Mouse (Mus musculus): ENCODE results near the gene Edc4. TPM values are rescaled to one million over a fixed set of nuclear protein-coding genes. Genes with fewer than 3 reads are reported as not detected.

Gene Edc4
- polyA plus RNA-seq, 1 experiment from 2014 or later: 50.5 TPM

- Histone ChIP-seq H3K27me3 (ENCODE audit: control insufficient read depth, insufficient read depth, low read length) (no peaks in the 10 kb centered on the region), H3K9me3 (ENCODE audit: control insufficient read depth, low read length) (no peaks in the 10 kb centered on the region), H3K4me2 (ENCODE audit: low read depth) (peak within 1 kb of the TSS; percentile 90), H3K36me3 (ENCODE audit: control insufficient read depth, insufficient read depth, low read length) (no peaks in the 10 kb centered on the region; the same call in 1 of the 2 replicates), H3K4me1 (ENCODE audit: control insufficient read depth, insufficient read depth, low read length) (peaks cover 34% of the 10 kb centered on the region), H3K27ac (ENCODE audit: low read depth, low read length) (peak within 1 kb of the TSS; percentile 86), H3K9ac (ENCODE audit: low read length) (peak within 1 kb of the TSS; percentile 96), H3K4me3 (ENCODE audit: low read depth, low read length) (peak within 1 kb of the TSS; percentile 97)
- under 1% methylated on average over 47 of the region's 59 CpGs for WGBS
- DNase-seq (ENCODE audit: low spot score) (peak; percentile 96), ATAC-seq (ENCODE audit: insufficient read depth, low FRiP score, low TSS enrichment) (peak; percentile 95)
Observed at GRCm38 (mm10) chr8:105860143-105860981, 20.3 kb upstream of the Edc4 start, which contains the start of gene Nutf2. TSS of gene Nutf2 (plus strand) at chr8:105860580.

- ATAC-seq (ENCODE audit: insufficient read depth, low FRiP score, low TSS enrichment): no peak
- peak overlapping the region; percentile 97 for H3K4me3 ChIP-seq (ENCODE audit: low read depth, low read length)
- H3K27ac ChIP-seq (ENCODE audit: low read depth, low read length): no peak overlapping the region
- H3K36me3 ChIP-seq (ENCODE audit: control insufficient read depth, insufficient read depth, low read length): peaks cover 2% of the 10 kb centered on the region; the same call in 1 of the 2 replicates
- H3K4me2 ChIP-seq (ENCODE audit: low read depth): peak overlapping the region; percentile 90
- no peaks in the 10 kb centered on the region for H3K27me3 ChIP-seq (ENCODE audit: control insufficient read depth, insufficient read depth, low read length)
- peaks cover 24% of the 10 kb centered on the region for H3K4me1 ChIP-seq (ENCODE audit: control insufficient read depth, insufficient read depth, low read length)
- 5% methylated on average over 1 of the region's 1 CpGs for WGBS
- no peak for DNase-seq (ENCODE audit: low spot score)
- H3K9ac ChIP-seq (ENCODE audit: low read length): peak overlapping the region; percentile 96
- no peaks in the 10 kb centered on the region for H3K9me3 ChIP-seq (ENCODE audit: control insufficient read depth, low read length)
Observed at GRCm38 (mm10) chr8:105861951-105862350, 18.7 kb upstream of the Edc4 start.

- H3K27ac ChIP-seq (ENCODE audit: low read depth, low read length): no peak overlapping the region
- no peaks in the 10 kb centered on the region for H3K9me3 ChIP-seq (ENCODE audit: control insufficient read depth, low read length)
- WGBS: 88% methylated on average over 6 of the region's 6 CpGs
- H3K36me3 ChIP-seq (ENCODE audit: control insufficient read depth, insufficient read depth, low read length): peaks cover 12% of the 10 kb centered on the region; the same call in 1 of the 2 replicates
- no peak overlapping the region for H3K4me2 ChIP-seq (ENCODE audit: low read depth)
- no peaks in the 10 kb centered on the region for H3K27me3 ChIP-seq (ENCODE audit: control insufficient read depth, insufficient read depth, low read length)
- no peak overlapping the region for H3K9ac ChIP-seq (ENCODE audit: low read length)
- no peak overlapping the region for H3K4me3 ChIP-seq (ENCODE audit: low read depth, low read length)
- DNase-seq (ENCODE audit: low spot score) (no peak), ATAC-seq (ENCODE audit: insufficient read depth, low FRiP score, low TSS enrichment) (no peak)
- H3K4me1 ChIP-seq (ENCODE audit: control insufficient read depth, insufficient read depth, low read length): peaks cover 10% of the 10 kb centered on the region
Observed at GRCm38 (mm10) chr8:105866364-105867029, 14.2 kb upstream of the Edc4 start.

- H3K9ac ChIP-seq (ENCODE audit: low read length): no peak overlapping the region
- no peaks in the 10 kb centered on the region for H3K27me3 ChIP-seq (ENCODE audit: control insufficient read depth, insufficient read depth, low read length)
- no peak overlapping the region for H3K27ac ChIP-seq (ENCODE audit: low read depth, low read length)
- WGBS: 90% methylated on average over 6 of the region's 6 CpGs
- ATAC-seq (ENCODE audit: insufficient read depth, low FRiP score, low TSS enrichment): no peak
- H3K36me3 ChIP-seq (ENCODE audit: control insufficient read depth, insufficient read depth, low read length): peaks cover 19% of the 10 kb centered on the region
- H3K9me3 ChIP-seq (ENCODE audit: control insufficient read depth, low read length): no peaks in the 10 kb centered on the region
- no peak overlapping the region for H3K4me3 ChIP-seq (ENCODE audit: low read depth, low read length)
- H3K4me2 ChIP-seq (ENCODE audit: low read depth): no peak overlapping the region
- H3K4me1 ChIP-seq (ENCODE audit: control insufficient read depth, insufficient read depth, low read length): no peaks in the 10 kb centered on the region
- no peak for DNase-seq (ENCODE audit: low spot score)
Observed at GRCm38 (mm10) chr8:105874301-105874700, 6.4 kb upstream of the Edc4 start.

- no peak for DNase-seq (ENCODE audit: low spot score)
- Histone ChIP-seq H3K4me3 (ENCODE audit: low read depth, low read length) (no peak overlapping the region), H3K27me3 (ENCODE audit: control insufficient read depth, insufficient read depth, low read length) (no peaks in the 10 kb centered on the region), H3K4me2 (ENCODE audit: low read depth) (no peak overlapping the region), H3K9me3 (ENCODE audit: control insufficient read depth, low read length) (no peaks in the 10 kb centered on the region), H3K36me3 (ENCODE audit: control insufficient read depth, insufficient read depth, low read length) (peaks cover 51% of the 10 kb centered on the region), H3K27ac (ENCODE audit: low read depth, low read length) (no peak overlapping the region), H3K9ac (ENCODE audit: low read length) (no peak overlapping the region), H3K4me1 (ENCODE audit: control insufficient read depth, insufficient read depth, low read length) (peaks cover 3% of the 10 kb centered on the region; the same call in 1 of the 2 replicates)
- no peak for ATAC-seq (ENCODE audit: insufficient read depth, low FRiP score, low TSS enrichment)
- WGBS: 93% methylated on average over 12 of the region's 12 CpGs
Observed at GRCm38 (mm10) chr8:105889756-105890465, 9.2 kb downstream of the Edc4 start.

- Histone ChIP-seq H3K36me3 (ENCODE audit: control insufficient read depth, insufficient read depth, low read length) (peaks cover 42% of the 10 kb centered on the region), H3K4me1 (ENCODE audit: control insufficient read depth, insufficient read depth, low read length) (peaks cover 3% of the 10 kb centered on the region; the same call in 1 of the 2 replicates), H3K4me2 (ENCODE audit: low read depth) (no peak overlapping the region), H3K9me3 (ENCODE audit: control insufficient read depth, low read length) (no peaks in the 10 kb centered on the region), H3K27me3 (ENCODE audit: control insufficient read depth, insufficient read depth, low read length) (no peaks in the 10 kb centered on the region), H3K9ac (ENCODE audit: low read length) (no peak overlapping the region), H3K4me3 (ENCODE audit: low read depth, low read length) (no peak overlapping the region), H3K27ac (ENCODE audit: low read depth, low read length) (no peak overlapping the region)
- no peak for DNase-seq (ENCODE audit: low spot score)
- ATAC-seq (ENCODE audit: insufficient read depth, low FRiP score, low TSS enrichment): no peak
- 83% methylated on average over 6 of the region's 6 CpGs for WGBS
Observed at GRCm38 (mm10) chr8:105890870-105891269, 10.2 kb downstream of the Edc4 start.

- H3K9me3 ChIP-seq (ENCODE audit: control insufficient read depth, low read length): no peaks in the 10 kb centered on the region
- no peak overlapping the region for H3K9ac ChIP-seq (ENCODE audit: low read length)
- ATAC-seq (ENCODE audit: insufficient read depth, low FRiP score, low TSS enrichment) (no peak), DNase-seq (ENCODE audit: low spot score) (no peak)
- 87% methylated on average over 6 of the region's 6 CpGs for WGBS
- no peaks in the 10 kb centered on the region for H3K27me3 ChIP-seq (ENCODE audit: control insufficient read depth, insufficient read depth, low read length)
- peaks cover 32% of the 10 kb centered on the region for H3K36me3 ChIP-seq (ENCODE audit: control insufficient read depth, insufficient read depth, low read length)
- no peak overlapping the region for H3K27ac ChIP-seq (ENCODE audit: low read depth, low read length)
- H3K4me1 ChIP-seq (ENCODE audit: control insufficient read depth, insufficient read depth, low read length): peaks cover 3% of the 10 kb centered on the region; the same call in 1 of the 2 replicates
- no peak overlapping the region for H3K4me3 ChIP-seq (ENCODE audit: low read depth, low read length)
- no peak overlapping the region for H3K4me2 ChIP-seq (ENCODE audit: low read depth)
Observed at GRCm38 (mm10) chr8:105892432-105892831, 11.8 kb downstream of the Edc4 start.

GRCm38 (mm10) chr8:105893339-105893738, 12.7 kb downstream of the Edc4 start, which contains the start of gene Nrn1l:
TSS of gene Nrn1l (plus strand) at chr8:105893567.
- Histone ChIP-seq H3K27ac (ENCODE audit: low read depth, low read length) (no peak within 1 kb of the TSS), H3K4me2 (ENCODE audit: low read depth) (peak within 1 kb of the TSS; percentile 31), H3K27me3 (ENCODE audit: control insufficient read depth, insufficient read depth, low read length) (no peaks in the 10 kb centered on the region), H3K9me3 (ENCODE audit: control insufficient read depth, low read length) (no peaks in the 10 kb centered on the region), H3K4me1 (ENCODE audit: control insufficient read depth, insufficient read depth, low read length) (peaks cover 3% of the 10 kb centered on the region; the same call in 1 of the 2 replicates), H3K9ac (ENCODE audit: low read length) (peak within 1 kb of the TSS; percentile 26; the same call in 1 of the 2 replicates), H3K4me3 (ENCODE audit: low read depth, low read length) (no peak within 1 kb of the TSS), H3K36me3 (ENCODE audit: control insufficient read depth, insufficient read depth, low read length) (peaks cover 24% of the 10 kb centered on the region)
- ATAC-seq (ENCODE audit: insufficient read depth, low FRiP score, low TSS enrichment) (peak; percentile 92), DNase-seq (ENCODE audit: low spot score) (peak; percentile 77)
- 3% methylated on average over 11 of the region's 11 CpGs for WGBS
